Mouse (Mus musculus) T-helper 17 cell (primary cell): ENCODE measurements around the gene Defb35.
"Not testable (repeated sequence)": the region's sequence is repeated elsewhere in the genome, so short reads cannot be mapped to it uniquely, and the experiment has no call there.

Experiments used
- in situ Hi-C, 2 experiments: fragments of 300-600 bp; cut with MboI, MseI; formaldehyde crosslinking; loops; 1 replicate in 1 of 2; 2 replicates in 1 of 2; pipeline ENCODE4 v1.15.1; 2025; ENCODE audit warnings: high pct_unique_total_duplicates in 2 of 2

Gene Defb35

DNA sequence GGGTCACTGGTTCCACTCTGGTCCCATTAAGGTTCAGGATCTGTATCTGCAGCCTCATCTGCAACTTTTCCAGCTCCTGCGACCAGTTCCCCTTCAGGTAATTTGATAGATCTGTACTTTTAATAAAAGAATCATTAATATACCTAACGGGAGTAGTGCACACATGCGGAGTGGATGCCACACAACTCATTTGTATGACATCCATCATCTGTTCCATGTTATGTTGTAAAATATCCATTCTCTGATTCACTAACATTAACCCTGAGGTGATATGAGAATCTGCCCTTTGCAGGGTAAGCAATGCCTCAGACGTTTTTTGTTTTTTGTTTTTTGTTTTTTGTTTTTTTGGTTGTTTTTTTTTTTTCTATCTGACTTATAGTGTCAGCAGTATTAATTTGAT is at the start of gene Defb35:
Gene Defb35 (plus strand): TSS at position 301 of the 400 bp plus-strand sequence.
- in situ Hi-C loops: not testable (repeated sequence)

- in situ Hi-C loops: not testable (repeated sequence)
Observed at GRCm38 (mm10) chr8:21906290-21906689, 31.9 kb upstream of the Defb35 start, which contains the start of gene Defb11. Defb11 (minus strand) TSS chr8:21906412.

GRCm38 (mm10) chr8:21911931-21912330 is 26.2 kb upstream of the Defb35 start:
- in situ Hi-C loops: no loop called here

GRCm38 (mm10) chr8:21912554-21912953 is 25.6 kb upstream of the Defb35 start:
- in situ Hi-C loops: no loop called here

GRCm38 (mm10) chr8:21915625-21916024 is 22.5 kb upstream of the Defb35 start:
- in situ Hi-C loops: no loop called here

DNA sequence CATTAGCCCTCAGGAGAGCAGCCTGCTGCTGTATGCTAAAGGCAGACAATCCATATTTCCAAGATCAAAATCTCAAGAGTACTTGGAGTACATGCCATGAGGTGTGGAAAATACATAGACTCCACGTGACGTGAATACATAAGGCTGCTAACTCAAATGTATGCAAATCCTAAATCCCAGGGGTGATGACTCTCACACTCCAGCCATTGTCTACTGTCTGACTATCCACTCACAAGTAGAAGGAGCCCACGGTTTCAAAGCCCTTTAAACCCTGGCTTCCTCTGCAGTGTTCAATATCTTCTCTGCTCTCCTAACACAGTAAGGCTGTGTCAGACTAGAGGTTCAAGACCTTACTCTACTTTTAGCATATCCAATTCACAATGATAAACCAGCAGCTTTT is 7.4 kb upstream of the Defb35 start:
- in situ Hi-C loops: not testable (repeated sequence)

DNA sequence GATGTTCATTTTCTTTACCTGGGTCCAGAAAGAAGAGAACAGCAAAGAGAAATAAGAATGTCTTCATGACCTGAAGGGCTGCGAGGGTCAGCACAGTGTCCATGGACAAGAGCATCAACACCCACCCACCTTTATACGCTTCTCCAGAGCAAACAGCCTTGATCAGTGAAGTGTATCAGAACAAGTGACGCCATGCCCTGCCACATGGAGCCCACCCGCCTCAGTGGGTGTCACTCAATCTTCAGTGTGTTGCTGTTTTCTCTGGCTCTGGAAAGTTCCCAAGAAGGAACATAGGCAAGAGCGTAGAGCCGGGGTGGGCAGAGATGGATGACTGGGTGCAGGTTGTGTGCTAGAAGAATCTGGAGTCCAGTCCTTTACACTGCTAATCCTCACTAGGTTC is 5.5 kb upstream of the Defb35 start, which contains the start of gene Defb15:
Gene Defb15 (minus strand): TSS at position 101 of the 400 bp plus-strand sequence.
- in situ Hi-C loops: no loop called here

- in situ Hi-C loops: no loop called here
Observed at GRCm38 (mm10) chr8:21946462-21946861, 8.3 kb downstream of the Defb35 start, which contains the start of gene Defb13. Defb13 (plus strand) TSS chr8:21946762.

GRCm38 (mm10) chr8:21947311-21948017 is 9.3 kb downstream of the Defb35 start:
- in situ Hi-C loops: no loop called here

- in situ Hi-C loops: loop anchor here in 1 of 2 experiments (10.0 kb wide), 1 partner anchor 941 kb away; no protein-coding TSS in a partner anchor
Observed at GRCm38 (mm10) chr8:21955321-21955720, 17.2 kb downstream of the Defb35 start.

- in situ Hi-C loops: loop anchor here in 1 of 2 experiments (10.0 kb wide), 1 partner anchor 942 kb away; no protein-coding TSS in a partner anchor
Observed at GRCm38 (mm10) chr8:21956336-21956735, 18.2 kb downstream of the Defb35 start.

DNA sequence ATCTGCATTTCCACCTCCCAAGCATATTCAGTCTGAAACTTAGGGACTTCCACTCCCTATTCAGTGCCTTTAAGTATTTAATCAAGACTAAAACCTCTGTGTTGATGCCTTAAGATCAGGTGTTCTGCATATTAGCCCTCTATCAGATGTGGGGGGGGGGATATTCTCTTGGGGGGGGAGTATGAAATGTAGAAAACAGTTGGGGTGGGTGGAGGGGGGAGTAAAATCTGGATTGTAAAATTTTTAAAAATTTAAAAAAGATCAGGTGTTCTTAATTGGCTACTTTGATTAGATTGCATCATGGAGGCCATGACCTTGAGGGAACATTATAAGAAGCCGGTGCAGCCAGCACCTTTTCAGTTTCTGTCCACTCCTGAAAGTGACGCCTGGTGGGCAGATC is 20.3 kb downstream of the Defb35 start, which contains the start of gene Fam90a1a:
Gene Fam90a1a (plus strand): TSS at position 301 of the 400 bp plus-strand sequence.
- in situ Hi-C loops: loop anchor here in 1 of 2 experiments (10.0 kb wide), 1 partner anchor 944 kb away; no protein-coding TSS in a partner anchor

DNA sequence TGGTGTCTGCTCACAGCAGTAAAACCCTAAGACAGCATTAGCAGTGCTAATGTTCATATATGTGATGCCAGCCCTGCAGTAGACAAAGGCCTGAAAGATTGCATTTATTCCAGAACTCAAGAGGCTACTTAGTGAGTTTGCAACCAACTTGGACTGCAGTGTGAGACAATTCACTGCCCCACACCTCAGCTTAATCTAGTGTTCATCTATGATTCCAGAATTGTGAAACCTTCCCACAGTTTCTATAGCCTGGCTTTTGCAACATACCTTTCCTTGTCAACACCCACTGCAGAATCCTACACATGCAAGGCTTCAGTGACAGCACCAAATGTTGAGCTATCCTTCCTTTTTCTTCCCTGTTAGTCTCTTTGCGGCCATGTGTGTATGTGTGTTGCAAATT is 28.5 kb downstream of the Defb35 start:
- in situ Hi-C loops: no loop called here

GRCm38 (mm10) chr8:21969475-21969874 is 31.3 kb downstream of the Defb35 start, which contains the start of gene Ccdc70:
Ccdc70 (plus strand) TSS chr8:21969775.
- in situ Hi-C loops: no loop called here

GRCm38 (mm10) chr8:21978193-21978592 is 40.0 kb downstream of the Defb35 start:
- in situ Hi-C loops: no loop called here

DNA sequence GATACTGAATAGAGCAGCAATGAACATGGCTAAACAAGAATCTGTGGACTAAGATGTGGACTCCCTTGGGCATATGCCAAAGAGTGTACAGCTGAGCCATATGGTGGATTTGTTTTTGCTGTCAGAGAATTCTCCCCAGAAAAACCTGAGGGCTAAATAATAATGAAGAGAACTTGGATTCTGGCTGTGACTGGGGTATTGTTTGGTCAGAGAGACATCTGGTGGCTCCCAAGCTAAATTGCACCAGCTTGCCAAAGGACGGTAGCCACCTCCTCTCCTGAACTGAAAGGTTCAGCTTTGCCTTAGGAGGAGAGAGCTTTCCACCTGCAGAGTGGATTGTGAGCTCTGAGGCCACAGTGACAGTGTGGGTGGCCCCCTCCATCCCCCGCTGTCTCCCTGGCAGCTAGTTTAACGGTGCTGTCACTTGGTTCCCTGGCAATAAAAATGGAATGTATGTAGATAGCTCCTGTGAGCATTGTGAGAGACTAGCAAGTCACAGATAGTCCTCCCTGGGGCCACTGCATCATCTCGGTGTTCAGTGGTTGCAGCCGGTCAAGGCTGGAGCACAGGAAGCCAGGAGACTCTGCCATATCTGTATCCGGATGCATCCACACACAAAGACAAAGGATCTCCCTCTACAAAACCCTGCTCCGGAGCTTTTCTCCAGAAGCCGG is 43.6 kb downstream of the Defb35 start:
- in situ Hi-C loops: no loop called here
